Mouse (Mus musculus) megakaryocyte, embryonic 14.5 days (primary cell): ENCODE results near the gene Six6.

ENCODE experiments used
- FLI1 ChIP-seq: IDR thresholded peaks from 2 replicates; pipeline ENCODE4 v1.6.1; 2012; ENCODE audit warnings: low read length, inconsistent platforms, mixed read lengths
- GATA1 ChIP-seq: IDR thresholded peaks from 3 replicates; pipeline ENCODE4 v1.6.1; 2012; ENCODE audit warnings: mixed read lengths, low read length, inconsistent platforms, borderline replicate concordance

- no peak for TF ChIP-seq FLI1
- TF ChIP-seq GATA1: no peak
These were observed 43.6 kb downstream of the Six6 start for GRCm38 (mm10) chr12:72983071-72983857.
